ENCODE assay signal across 10 mouse cellular contexts in the genomic region with DNA sequence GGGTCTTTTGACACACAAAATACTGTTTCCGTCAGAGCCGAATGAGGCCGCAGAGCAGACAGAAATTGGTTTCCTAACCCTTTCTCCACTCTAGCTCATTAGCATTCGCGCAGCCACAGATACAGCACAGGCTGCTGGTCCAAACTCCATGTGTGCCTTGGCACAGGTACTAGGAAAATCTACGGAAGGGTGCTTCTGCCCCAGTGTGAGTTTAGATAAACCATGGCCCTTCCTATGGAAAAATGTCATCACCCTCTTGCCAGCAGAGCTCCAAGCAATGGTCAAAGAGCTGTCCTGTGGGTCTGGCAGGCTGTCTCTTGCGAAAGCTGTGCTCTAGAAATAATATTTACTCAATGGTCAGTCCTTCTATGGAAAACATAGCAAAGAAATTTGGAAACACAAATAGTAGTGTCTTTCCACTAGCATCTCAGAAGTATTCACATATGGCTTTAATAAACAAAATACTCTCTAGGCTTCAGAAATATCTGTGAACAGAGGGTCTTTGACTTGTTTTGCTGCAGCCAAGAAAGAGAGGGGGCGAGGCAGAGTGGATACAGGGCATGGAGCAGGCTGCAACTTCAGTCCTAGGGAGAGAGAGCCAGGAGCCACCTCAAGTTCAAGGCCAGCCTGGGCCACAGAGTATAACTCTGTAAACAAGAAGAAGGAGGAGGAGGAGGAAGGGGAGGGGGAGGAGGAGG. TPM values are rescaled to one million over a fixed set of nuclear protein-coding genes. Genes with fewer than 3 reads are reported as not detected.
A peak's percentile ranks its signal among the peaks of the same experiment; 100 is the strongest.
DNase-seq lines count a peak whose midpoint lies in the region; ATAC-seq lines count a peak whose summit lies in the region.
"Had no signal": no experiment of that assay in that cellular context is flagged by ENCODE, and none has a peak within 500 bp of the region (broad histone marks: within the 10 kb centered on the region; RNA-seq: fewer than 3 reads in every experiment).

No protein-coding gene starts in this region.

- H3K4me1 ChIP-seq in heart, embryonic 10.5 days = peaks cover 19% of the 10 kb centered on the region
- peaks cover 14% of the 10 kb centered on the region for H3K4me1 ChIP-seq in heart, embryonic 16.5 days (ENCODE audit: control insufficient read depth, insufficient read depth, low read length)
- no peaks in the 10 kb centered on the region for H3K4me1 ChIP-seq in hindbrain, embryonic 14.5 days (replicated peaks; ENCODE audit: control insufficient read depth, insufficient read depth, low read length)

- no peak overlapping the region for H3K4me3 ChIP-seq in heart, embryonic 10.5 days
- H3K4me3 ChIP-seq in heart, embryonic 16.5 days (ENCODE audit: low read length) = no peak overlapping the region
- no peak overlapping the region for H3K4me3 ChIP-seq in hindbrain, embryonic 14.5 days (replicated peaks; ENCODE audit: low read length)
- H3K4me3 ChIP-seq: hindbrain, embryonic 15.5 days; megakaryocyte, embryonic 14.5 days had no signal

- peak; percentile 59 for ATAC-seq in heart, embryonic 16.5 days (replicated peaks; ENCODE audit: extremely low read depth, insufficient read depth, low FRiP score)
- ATAC-seq in hindbrain, embryonic 14.5 days (ENCODE audit: low FRiP score) = no peak

- H3K9ac ChIP-seq in heart, embryonic 16.5 days (ENCODE audit: low read length) = no peak overlapping the region
- H3K9ac ChIP-seq in hindbrain, embryonic 14.5 days = no peak overlapping the region
- H3K9ac ChIP-seq: hindbrain, embryonic 15.5 days had no signal

- WGBS in heart, embryonic 10.5 days = 56% methylated on average over 8 of the region's 8 CpGs
- WGBS in heart, embryonic 16.5 days = 43% methylated on average over 8 of the region's 8 CpGs
- WGBS in hindbrain, embryonic 14.5 days = 66% methylated on average over 8 of the region's 8 CpGs

- H3K27me3 ChIP-seq in heart, embryonic 10.5 days (ENCODE audit: insufficient read depth, poor library complexity, severe bottlenecking) = peaks cover 14% of the 10 kb centered on the region; the same call in 1 of the 2 replicates
- H3K27me3 ChIP-seq in heart, embryonic 16.5 days (ENCODE audit: control insufficient read depth, insufficient read depth, low read length) = no peaks in the 10 kb centered on the region
- H3K27me3 ChIP-seq in hindbrain, embryonic 14.5 days (ENCODE audit: control insufficient read depth, insufficient read depth, low read length) = no peaks in the 10 kb centered on the region
- H3K27me3 ChIP-seq: hindbrain, embryonic 15.5 days had no signal

- peak overlapping the region; percentile 52 for H3K27ac ChIP-seq in heart, embryonic 10.5 days
- peak overlapping the region; percentile 64 for H3K27ac ChIP-seq in heart, embryonic 16.5 days (ENCODE audit: low read length)
- no peak overlapping the region for H3K27ac ChIP-seq in hindbrain, embryonic 14.5 days
- H3K27ac ChIP-seq: hindbrain, embryonic 15.5 days had no signal

- H3K36me3 ChIP-seq in heart, embryonic 10.5 days = no peaks in the 10 kb centered on the region
- H3K36me3 ChIP-seq in heart, embryonic 16.5 days (ENCODE audit: control insufficient read depth, insufficient read depth) = no peaks in the 10 kb centered on the region
- H3K36me3 ChIP-seq in hindbrain, embryonic 14.5 days (replicated peaks; ENCODE audit: control insufficient read depth, insufficient read depth) = no peaks in the 10 kb centered on the region
- H3K36me3 ChIP-seq: hindbrain, embryonic 15.5 days had no signal

- no peak overlapping the region for H3K4me2 ChIP-seq in heart, embryonic 16.5 days (ENCODE audit: low read depth, low read length)
- no peak overlapping the region for H3K4me2 ChIP-seq in hindbrain, embryonic 14.5 days (replicated peaks)
- H3K4me2 ChIP-seq: hindbrain, embryonic 15.5 days had no signal

- DNase-seq in heart, embryonic 10.5 days (ENCODE audit: low spot score) = no peak
- DNase-seq in heart, adult 8-10 months (ENCODE audit: low spot score) = no peak
- DNase-seq in NIH3T3 (ENCODE audit: low read depth) = peak; percentile 87
- peak; percentile 36 for DNase-seq in liver
- no peak for DNase-seq in MN1 (ENCODE audit: low spot score)
- no peak for DNase-seq in thymus, postnatal 25 days
- DNase-seq in hindbrain, embryonic 14.5 days (ENCODE audit: low spot score) = no peak

- H3K9me3 ChIP-seq in heart, embryonic 10.5 days = no peaks in the 10 kb centered on the region
- no peaks in the 10 kb centered on the region for H3K9me3 ChIP-seq in heart, embryonic 16.5 days (replicated peaks; ENCODE audit: control insufficient read depth, low read length)
- H3K9me3 ChIP-seq in hindbrain, embryonic 14.5 days (ENCODE audit: control insufficient read depth, low read length) = no peaks in the 10 kb centered on the region
- H3K9me3 ChIP-seq: hindbrain, embryonic 15.5 days; megakaryocyte, embryonic 14.5 days had no signal

RNA-seq across cellular contexts. Expression of a gene that starts 2.4 kb away (rescaled TPM):
- polyA plus RNA-seq in heart, embryonic 10.5 days (2016; fragmentation: Nextera tagmentation; extraction: Ambion mirVana) = 0.26 and 0.84 TPM in 2 replicates
- total RNA-seq in heart, adult 8-10 months (2022) = 1 to 10 TPM; 4.7 to 6.6 (median 6.0) TPM
- polyA plus RNA-seq in heart, embryonic 16.5 days (2015; fragmentation: Nextera tagmentation; extraction: Ambion mirVana) = 2.1 and 2.6 TPM in 2 replicates
- polyA plus RNA-seq in hindbrain, embryonic 14.5 days (2014; fragmentation: Nextera tagmentation; extraction: Ambion mirVana) = 0.76 and 1.1 TPM in 2 replicates

RNA-seq across cellular contexts. Expression of a gene that starts 4.0 kb away (rescaled TPM):
- polyA plus RNA-seq in heart, embryonic 10.5 days (2016; fragmentation: Nextera tagmentation; extraction: Ambion mirVana) = not detected in 2 replicates
- not detected for total RNA-seq in heart, adult 8-10 months (2022)
- polyA plus RNA-seq in heart, embryonic 16.5 days (2015; fragmentation: Nextera tagmentation; extraction: Ambion mirVana) = 0.16 and 0.39 TPM in 2 replicates
- 0.11 and 0.53 TPM in 2 replicates for polyA plus RNA-seq in hindbrain, embryonic 14.5 days (2014; fragmentation: Nextera tagmentation; extraction: Ambion mirVana)

RNA-seq across cellular contexts. Expression of a gene that starts 51.3 kb away (rescaled TPM):
- polyA plus RNA-seq in heart, embryonic 10.5 days (2016; fragmentation: Nextera tagmentation; extraction: Ambion mirVana) = 28.4 and 30.4 TPM in 2 replicates
- total RNA-seq in heart, adult 8-10 months (2022) = 10 to 100 TPM; 21.6 to 26.9 (median 25.4) TPM
- 23.2 and 23.8 TPM in 2 replicates for polyA plus RNA-seq in heart, embryonic 16.5 days (2015; fragmentation: Nextera tagmentation; extraction: Ambion mirVana)
- 32.5 and 34.7 TPM in 2 replicates for polyA plus RNA-seq in hindbrain, embryonic 14.5 days (2014; fragmentation: Nextera tagmentation; extraction: Ambion mirVana)

Comparison
In these comparisons a context has a peak if more than half of its experiments do, and no peak if none do; other contexts are left out.
1. DNase-seq: peak in NIH3T3 (single experiment) and liver (single experiment); none in heart, embryonic 10.5 days (single experiment), heart, adult 8-10 months (single experiment), MN1 (single experiment), thymus, postnatal 25 days (single experiment) and hindbrain, embryonic 14.5 days (single experiment).